Mouse (Mus musculus): ENCODE results near the gene Rnase9. TPM values are rescaled to one million over a fixed set of nuclear protein-coding genes. Genes with fewer than 3 reads are reported as not detected.

Rnase9 gene
- polyA plus RNA-seq, 1 experiment from 2014 or later: not detected

DNA sequence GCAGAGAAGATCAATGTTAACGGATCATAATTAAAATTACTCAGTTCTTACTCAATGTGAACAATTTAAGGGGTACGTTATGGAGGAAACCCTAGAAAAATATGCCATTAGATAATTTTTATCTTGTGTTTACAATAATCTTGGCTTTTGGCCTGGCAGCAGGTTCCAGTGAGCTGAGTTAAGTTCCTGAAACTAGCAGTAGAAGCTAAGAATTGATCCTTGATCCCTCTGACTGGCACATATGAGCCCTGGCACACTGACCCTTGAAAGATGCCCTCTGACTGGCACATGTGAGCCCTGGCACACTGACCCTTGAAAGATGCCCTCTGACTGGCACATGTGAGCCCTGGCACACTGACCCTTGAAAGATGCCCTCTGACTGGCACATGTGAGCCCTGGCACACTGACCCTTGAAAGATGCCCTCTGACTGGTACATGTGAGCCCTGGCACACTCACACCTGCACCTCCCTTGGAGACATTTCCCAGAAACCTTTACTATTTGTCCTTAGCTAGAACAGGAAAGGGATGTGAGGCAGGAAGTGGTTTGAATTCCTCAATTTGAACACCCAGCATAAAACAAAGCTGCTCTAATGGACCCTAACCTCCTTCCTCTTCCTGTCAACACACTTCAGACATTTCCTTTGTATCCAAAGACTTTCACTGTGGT is 43.5 kb downstream of the Rnase9 start:
- 41% methylated on average over 2 of the region's 2 CpGs for WGBS (ENCODE audit: insufficient replicate concordance)
- no peaks in the 10 kb centered on the region for H3K27me3 ChIP-seq (ENCODE audit: insufficient read depth, low read length)
- H3K4me2 ChIP-seq (ENCODE audit: low read depth, low read length): no peak overlapping the region
- H3K4me3 ChIP-seq (ENCODE audit: low read depth, low read length): no peak overlapping the region
- ATAC-seq (peak; percentile 50; the same call in 1 of the 2 replicates), DNase-seq (no peak)
- peak overlapping the region; percentile 50; the same call in 1 of the 2 replicates for H3K27ac ChIP-seq (ENCODE audit: low read depth)
- H3K9ac ChIP-seq (replicated peaks): no peak overlapping the region
- TF ChIP-seq CTCF (IDR thresholded peaks at IDR 0.05; ENCODE audit: low read depth) (no peak), EP300 (IDR thresholded peaks at IDR 0.05; ENCODE audit: low read depth) (0 out of 2 replicates have a peak, but pooled peaks have one; percentile 17)
- peaks cover 14% of the 10 kb centered on the region for H3K4me1 ChIP-seq (ENCODE audit: insufficient read depth)
- H3K36me3 ChIP-seq (replicated peaks; ENCODE audit: insufficient read depth, low read length): no peaks in the 10 kb centered on the region
- H3K9me3 ChIP-seq (ENCODE audit: low read length): no peaks in the 10 kb centered on the region

DNA sequence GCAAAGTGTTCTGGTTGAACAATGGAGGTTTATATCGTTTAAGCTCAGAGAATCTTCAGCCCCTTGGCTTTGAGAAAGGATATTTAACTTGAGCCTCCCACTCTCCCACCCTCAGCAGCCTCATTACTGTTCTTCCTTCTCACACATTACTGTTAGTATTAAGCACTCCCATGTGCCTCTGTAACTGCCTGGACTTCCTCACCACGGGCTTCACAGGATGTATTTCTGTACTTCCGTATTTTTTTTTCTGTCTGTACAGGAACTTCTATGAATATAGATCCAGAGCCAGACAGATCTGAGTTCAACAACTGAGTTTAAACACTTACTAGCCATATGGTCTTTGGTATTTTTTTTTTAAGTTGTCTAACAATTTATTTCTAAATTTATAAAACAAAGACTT is 44.6 kb downstream of the Rnase9 start:
- peak overlapping the region; percentile 50 for H3K27ac ChIP-seq (ENCODE audit: low read depth)
- no peak for DNase-seq
- H3K36me3 ChIP-seq (replicated peaks; ENCODE audit: insufficient read depth, low read length): no peaks in the 10 kb centered on the region
- WGBS (ENCODE audit: insufficient replicate concordance): 30% methylated on average over 3 of the region's 3 CpGs
- no peaks in the 10 kb centered on the region for H3K9me3 ChIP-seq (ENCODE audit: low read length)
- peaks cover 14% of the 10 kb centered on the region for H3K4me1 ChIP-seq (ENCODE audit: insufficient read depth)
- TF ChIP-seq EP300 (IDR thresholded peaks at IDR 0.05; ENCODE audit: low read depth): no peak
- no peak for TF ChIP-seq CTCF (IDR thresholded peaks at IDR 0.05; ENCODE audit: low read depth)
- H3K9ac ChIP-seq (replicated peaks): no peak overlapping the region
- no peak overlapping the region for H3K4me3 ChIP-seq (ENCODE audit: low read depth, low read length)
- no peak for ATAC-seq
- H3K4me2 ChIP-seq (ENCODE audit: low read depth, low read length): no peak overlapping the region
- H3K27me3 ChIP-seq (ENCODE audit: insufficient read depth, low read length): no peaks in the 10 kb centered on the region

DNA sequence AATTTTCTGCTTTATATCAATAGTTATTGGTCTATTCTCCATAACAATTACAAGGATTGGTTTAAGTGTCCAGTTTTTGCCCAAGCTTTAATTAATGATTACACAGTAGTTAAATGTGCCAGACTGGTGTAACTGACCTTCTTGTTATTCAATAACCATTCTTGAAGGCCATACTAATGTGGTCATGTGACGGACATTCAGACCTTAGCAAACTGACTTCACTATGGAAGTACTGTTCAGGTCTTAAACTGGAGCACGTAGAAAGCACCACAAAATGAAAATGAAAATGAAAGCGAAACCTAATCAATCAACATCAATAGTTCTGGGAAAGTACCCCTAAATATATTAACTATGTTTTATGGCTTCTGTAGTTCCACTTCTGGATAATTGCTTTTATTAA is 50.6 kb downstream of the Rnase9 start:
- H3K9ac ChIP-seq (replicated peaks): no peak overlapping the region
- H3K9me3 ChIP-seq (ENCODE audit: low read length): no peaks in the 10 kb centered on the region
- H3K36me3 ChIP-seq (replicated peaks; ENCODE audit: insufficient read depth, low read length): no peaks in the 10 kb centered on the region
- H3K4me2 ChIP-seq (ENCODE audit: low read depth, low read length): peak overlapping the region; percentile 7
- 0 out of 2 replicates have a peak overlapping the region, but pooled peaks have one; percentile 29 for H3K27ac ChIP-seq (ENCODE audit: low read depth)
- WGBS (ENCODE audit: insufficient replicate concordance): 62% methylated on average over 3 of the region's 3 CpGs
- no peak overlapping the region for H3K4me3 ChIP-seq (ENCODE audit: low read depth, low read length)
- TF ChIP-seq CTCF (IDR thresholded peaks at IDR 0.05; ENCODE audit: low read depth) (no peak), EP300 (IDR thresholded peaks at IDR 0.05; ENCODE audit: low read depth) (no peak)
- DNase-seq (no peak), ATAC-seq (peak; percentile 73)
- no peaks in the 10 kb centered on the region for H3K27me3 ChIP-seq (ENCODE audit: insufficient read depth, low read length)
- H3K4me1 ChIP-seq (ENCODE audit: insufficient read depth): peaks cover 5% of the 10 kb centered on the region

Other genes with a start within 250 kb of the Rnase9 start
- gene Ccnb1ip1, start 234.1 kb downstream of the Rnase9 start, polyA plus RNA-seq (2015; fragmentation: Nextera tagmentation; extraction: Ambion mirVana): not detected in 2 replicates
- gene Parp2, start 234.0 kb downstream of the Rnase9 start, polyA plus RNA-seq (2015; fragmentation: Nextera tagmentation; extraction: Ambion mirVana): 19.1 and 22.5 TPM in 2 replicates
- gene Tep1, start 171.3 kb downstream of the Rnase9 start, polyA plus RNA-seq (2015; fragmentation: Nextera tagmentation; extraction: Ambion mirVana): 6.2 and 6.6 TPM in 2 replicates
- 0.13 and 0.20 TPM in 2 replicates for gene Klhl33, start 144.4 kb downstream of the Rnase9 start, polyA plus RNA-seq (2015; fragmentation: Nextera tagmentation; extraction: Ambion mirVana)
- 38.5 and 39.5 TPM in 2 replicates for gene Osgep, start 117.0 kb downstream of the Rnase9 start, polyA plus RNA-seq (2015; fragmentation: Nextera tagmentation; extraction: Ambion mirVana)
- gene Apex1, start 116.9 kb downstream of the Rnase9 start, polyA plus RNA-seq (2015; fragmentation: Nextera tagmentation; extraction: Ambion mirVana): 58.0 and 60.1 TPM in 2 replicates
- 23.6 and 24.2 TPM in 2 replicates for gene Pip4p1, start 111.0 kb downstream of the Rnase9 start, polyA plus RNA-seq (2015; fragmentation: Nextera tagmentation; extraction: Ambion mirVana)
- gene Pnp, start 110.8 kb downstream of the Rnase9 start, polyA plus RNA-seq (2015; fragmentation: Nextera tagmentation; extraction: Ambion mirVana): 66.4 and 70.4 TPM in 2 replicates
- gene Gm49342, start 97.4 kb downstream of the Rnase9 start, polyA plus RNA-seq (2015; fragmentation: Nextera tagmentation; extraction: Ambion mirVana): not detected in 2 replicates
- 7.1 and 7.3 TPM in 2 replicates for gene Pnp2, start 85.9 kb downstream of the Rnase9 start, polyA plus RNA-seq (2015; fragmentation: Nextera tagmentation; extraction: Ambion mirVana)
- gene Rnase10, start 34.1 kb downstream of the Rnase9 start, polyA plus RNA-seq (2015; fragmentation: Nextera tagmentation; extraction: Ambion mirVana): not detected in 2 replicates
- gene Rnase11, start 8.3 kb upstream of the Rnase9 start, polyA plus RNA-seq (2015; fragmentation: Nextera tagmentation; extraction: Ambion mirVana): not detected in 2 replicates
- 1.3 and 1.6 TPM in 2 replicates for gene Rnase12, start 15.8 kb upstream of the Rnase9 start, polyA plus RNA-seq (2015; fragmentation: Nextera tagmentation; extraction: Ambion mirVana)
- not detected in 2 replicates for gene Olfr750, start 32.6 kb upstream of the Rnase9 start, polyA plus RNA-seq (2015; fragmentation: Nextera tagmentation; extraction: Ambion mirVana)
- 221 and 337 TPM in 2 replicates for gene Rnase4, start 49.2 kb upstream of the Rnase9 start, polyA plus RNA-seq (2015; fragmentation: Nextera tagmentation; extraction: Ambion mirVana)
- gene Ang, start 49.3 kb upstream of the Rnase9 start, polyA plus RNA-seq (2015; fragmentation: Nextera tagmentation; extraction: Ambion mirVana): 85.3 and 131 TPM in 2 replicates
- 0.07 TPM in 2 replicates for gene Eddm3b, start 72.6 kb upstream of the Rnase9 start, polyA plus RNA-seq (2015; fragmentation: Nextera tagmentation; extraction: Ambion mirVana)
- gene Rnase6, start 82.0 kb upstream of the Rnase9 start, polyA plus RNA-seq (2015; fragmentation: Nextera tagmentation; extraction: Ambion mirVana): 6.3 and 7.5 TPM in 2 replicates
- gene Rnase1, start 104.9 kb upstream of the Rnase9 start, polyA plus RNA-seq (2015; fragmentation: Nextera tagmentation; extraction: Ambion mirVana): 0.11 and 2.1 TPM in 2 replicates
- gene Rnase2b, start 120.4 kb upstream of the Rnase9 start, polyA plus RNA-seq (2015; fragmentation: Nextera tagmentation; extraction: Ambion mirVana): not detected in 2 replicates
- gene Ang2, start 157.3 kb upstream of the Rnase9 start, polyA plus RNA-seq (2015; fragmentation: Nextera tagmentation; extraction: Ambion mirVana): not detected in 2 replicates
- not detected in 2 replicates for gene Ear14, start 161.5 kb upstream of the Rnase9 start, polyA plus RNA-seq (2015; fragmentation: Nextera tagmentation; extraction: Ambion mirVana)
- gene Rnase2a, start 214.2 kb upstream of the Rnase9 start, polyA plus RNA-seq (2015; fragmentation: Nextera tagmentation; extraction: Ambion mirVana): not detected in 2 replicates

Data from liver, postnatal 0 days (tissue).